Mouse (Mus musculus) neural tube, embryonic 11.5 days (tissue): ENCODE measurements at regions not wholly inside any gene's neighbourhood (a gene's known extent, or its start where the extent isn't known, plus 50 kb on each side); places are given as distances from the start of the nearest gene placed in this dataset.

Source experiments
- ATAC-seq: fragments of 200-750 bp; cut with Nextera tagmentation; 2 replicates; pipeline ENCODE4 v1.8.0; 2017; ENCODE audit warnings: moderate number of reproducible peaks, mild to moderate bottlenecking, moderate TSS enrichment, moderate library complexity; ENCODE audit not compliant: insufficient read depth, low FRiP score, low TSS enrichment
- DNase-seq: peaks from one replicate; pipeline ENCODE4 v3.0.0-alpha.2; 2015; ENCODE audit warnings: low spot score
- H3K27ac ChIP-seq: fragments of 300-500 bp; sonication (generic); 2 replicates; pipeline ENCODE4 v1.5.1; 2014; ENCODE audit warnings: low read depth, mild to moderate bottlenecking, low read length
- H3K27me3 ChIP-seq: fragments of 300-500 bp; sonication (generic); 2 replicates; pipeline ENCODE4 v1.6.1; 2014; ENCODE audit warnings: mild to moderate bottlenecking, low read length, mixed read lengths; ENCODE audit not compliant: control insufficient read depth, insufficient read depth
- H3K36me3 ChIP-seq: fragments of 300-500 bp; sonication (generic); 2 replicates; pipeline ENCODE4 v1.6.1; 2014; ENCODE audit warnings: mild to moderate bottlenecking, low read length, moderate library complexity, mixed read lengths; ENCODE audit not compliant: control insufficient read depth, insufficient read depth
- H3K4me1 ChIP-seq: fragments of 300-500 bp; sonication (generic); 2 replicates; pipeline ENCODE4 v1.6.1; 2014; ENCODE audit warnings: low read length, mixed read lengths; ENCODE audit not compliant: control insufficient read depth, insufficient read depth
- H3K4me2 ChIP-seq: fragments of 300-500 bp; sonication (generic); 2 replicates; pipeline ENCODE4 v1.6.1; 2014; ENCODE audit warnings: low read depth, mild to moderate bottlenecking, moderate library complexity
- H3K4me3 ChIP-seq: fragments of 300-500 bp; sonication (generic); 2 replicates; pipeline ENCODE4 v1.5.1; 2014; ENCODE audit warnings: low read depth, low read length
- H3K9ac ChIP-seq: fragments of 300-500 bp; sonication (generic); 2 replicates; pipeline ENCODE4 v1.6.1; 2014; ENCODE audit warnings: mild to moderate bottlenecking, low read length
- H3K9me3 ChIP-seq: fragments of 300-500 bp; sonication (generic); 2 replicates; pipeline ENCODE4 v1.6.1; 2016; ENCODE audit warnings: low read length; ENCODE audit not compliant: control insufficient read depth
- WGBS: fragments of 180-500 bp; shearing (Covaris S2); extraction: QIAGEN DNeasy Blood & Tissue Kit; methylation state at CpG from one replicate; pipeline ENCODE4 v1.1.7; 2014; 5-methylcytosine and 5-hydroxymethylcytosine counted together

GRCm38 (mm10) chr8:78930610-78931397 lies 97.4 kb upstream of the Zfp827 start:
- no peak for DNase-seq
- no peak overlapping the region for H3K4me3 ChIP-seq
- H3K27ac ChIP-seq = no peak overlapping the region
- no peak overlapping the region for H3K4me2 ChIP-seq
- ATAC-seq = no peak
- no peak overlapping the region for H3K9ac ChIP-seq
- no peaks in the 10 kb centered on the region for H3K27me3 ChIP-seq
- no peaks in the 10 kb centered on the region for H3K4me1 ChIP-seq
- WGBS = 86% methylated on average over 9 of the region's 9 CpGs
- no peaks in the 10 kb centered on the region for H3K9me3 ChIP-seq
- H3K36me3 ChIP-seq = no peaks in the 10 kb centered on the region

GRCm38 (mm10) chr8:78932069-78932468 lies 96.2 kb upstream of the Zfp827 start:
- no peaks in the 10 kb centered on the region for H3K36me3 ChIP-seq
- no peak overlapping the region for H3K4me3 ChIP-seq
- whole genome bisulfite sequencing = 88% methylated on average over 6 of the region's 6 CpGs
- DNase-seq (no peak), ATAC-seq (no peak)
- no peak overlapping the region for H3K27ac ChIP-seq
- no peaks in the 10 kb centered on the region for H3K27me3 ChIP-seq
- H3K4me2 ChIP-seq = no peak overlapping the region
- no peaks in the 10 kb centered on the region for H3K9me3 ChIP-seq
- H3K9ac ChIP-seq = no peak overlapping the region
- H3K4me1 ChIP-seq = no peaks in the 10 kb centered on the region

- Histone ChIP-seq H3K9ac (no peak overlapping the region), H3K4me3 (no peak overlapping the region), H3K4me1 (no peaks in the 10 kb centered on the region), H3K4me2 (no peak overlapping the region), H3K36me3 (no peaks in the 10 kb centered on the region), H3K27ac (no peak overlapping the region), H3K27me3 (no peaks in the 10 kb centered on the region), H3K9me3 (no peaks in the 10 kb centered on the region)
- ATAC-seq (no peak), DNase-seq (no peak)
- 85% methylated on average over 2 of the region's 2 CpGs for WGBS
Measured at GRCm38 (mm10) chr8:78940049-78940448, 88.2 kb upstream of the Zfp827 start.

GRCm38 (mm10) chr8:78941558-78941957 lies 86.7 kb upstream of the Zfp827 start:
- H3K9ac ChIP-seq = no peak overlapping the region
- ATAC-seq (no peak), DNase-seq (no peak)
- no peaks in the 10 kb centered on the region for H3K9me3 ChIP-seq
- H3K4me2 ChIP-seq = no peak overlapping the region
- H3K4me1 ChIP-seq = no peaks in the 10 kb centered on the region
- 92% methylated on average over 4 of the region's 4 CpGs for WGBS
- no peaks in the 10 kb centered on the region for H3K27me3 ChIP-seq
- H3K36me3 ChIP-seq = no peaks in the 10 kb centered on the region
- no peak overlapping the region for H3K4me3 ChIP-seq
- H3K27ac ChIP-seq = no peak overlapping the region

GRCm38 (mm10) chr8:78944367-78944766 lies 83.9 kb upstream of the Zfp827 start:
- Histone ChIP-seq H3K4me1 (no peaks in the 10 kb centered on the region), H3K27me3 (no peaks in the 10 kb centered on the region), H3K9ac (no peak overlapping the region), H3K9me3 (no peaks in the 10 kb centered on the region), H3K27ac (no peak overlapping the region), H3K4me2 (no peak overlapping the region), H3K36me3 (no peaks in the 10 kb centered on the region), H3K4me3 (no peak overlapping the region)
- ATAC-seq (no peak), DNase-seq (no peak)
- 88% methylated on average over 1 of the region's 1 CpGs for WGBS

- WGBS = 67% methylated on average over 1 of the region's 1 CpGs
- Histone ChIP-seq H3K4me1 (no peaks in the 10 kb centered on the region), H3K27ac (no peak overlapping the region), H3K27me3 (no peaks in the 10 kb centered on the region), H3K9ac (no peak overlapping the region), H3K36me3 (no peaks in the 10 kb centered on the region), H3K4me2 (no peak overlapping the region), H3K4me3 (no peak overlapping the region), H3K9me3 (no peaks in the 10 kb centered on the region)
- ATAC-seq (no peak), DNase-seq (no peak)
Measured at GRCm38 (mm10) chr8:78945607-78946006, 82.6 kb upstream of the Zfp827 start.

GRCm38 (mm10) chr8:78946085-78946484 lies 82.2 kb upstream of the Zfp827 start:
- H3K27ac ChIP-seq = no peak overlapping the region
- no peaks in the 10 kb centered on the region for H3K4me1 ChIP-seq
- H3K4me2 ChIP-seq = no peak overlapping the region
- H3K4me3 ChIP-seq = no peak overlapping the region
- ATAC-seq = no peak
- no peak for DNase-seq
- H3K36me3 ChIP-seq = no peaks in the 10 kb centered on the region
- no peaks in the 10 kb centered on the region for H3K27me3 ChIP-seq
- H3K9ac ChIP-seq = no peak overlapping the region
- WGBS = 83% methylated on average over 2 of the region's 2 CpGs
- no peaks in the 10 kb centered on the region for H3K9me3 ChIP-seq

- WGBS = 96% methylated on average over 3 of the region's 3 CpGs
- no peak for DNase-seq
- Histone ChIP-seq H3K9ac (no peak overlapping the region), H3K36me3 (no peaks in the 10 kb centered on the region), H3K4me2 (no peak overlapping the region), H3K27ac (no peak overlapping the region), H3K4me3 (no peak overlapping the region), H3K27me3 (no peaks in the 10 kb centered on the region), H3K4me1 (no peaks in the 10 kb centered on the region), H3K9me3 (no peaks in the 10 kb centered on the region)
- no peak for ATAC-seq
Measured at GRCm38 (mm10) chr8:78975034-78975433, 53.2 kb upstream of the Zfp827 start.
